Mouse (Mus musculus) left cerebral cortex, postnatal 10 days (tissue): Measurements from ENCODE around the gene 1810043G02Rik. TPM values are rescaled to one million over a fixed set of nuclear protein-coding genes. Genes with fewer than 3 reads are reported as not detected.
A peak's percentile ranks its signal among the peaks of the same experiment; 100 is the strongest.

Experiments
- DNase-seq, 2 experiments: peaks; one replicate each; pipeline ENCODE4 v3.0.0; 2021 to 2022; ENCODE audit warnings: low spot score in 2 of 2, mixed read lengths in 1 of 2; ENCODE audit errors: extremely low spot score in 1 of 2
- intact Hi-C: fragments of 180-260 bp; cut with DNase I; formaldehyde crosslinking; loops from one replicate; pipeline ENCODE4 v1.15.1; 2025
- total RNA-seq, 2 experiments: library from RNA; stranded (reverse); gene quantifications; 2 replicates each; pipeline ENCODE4 v1.2.3; 2021

Gene 1810043G02Rik
- total RNA-seq, 2 experiments from 2014 or later, result 31.9 to 37.4 TPM

DNA sequence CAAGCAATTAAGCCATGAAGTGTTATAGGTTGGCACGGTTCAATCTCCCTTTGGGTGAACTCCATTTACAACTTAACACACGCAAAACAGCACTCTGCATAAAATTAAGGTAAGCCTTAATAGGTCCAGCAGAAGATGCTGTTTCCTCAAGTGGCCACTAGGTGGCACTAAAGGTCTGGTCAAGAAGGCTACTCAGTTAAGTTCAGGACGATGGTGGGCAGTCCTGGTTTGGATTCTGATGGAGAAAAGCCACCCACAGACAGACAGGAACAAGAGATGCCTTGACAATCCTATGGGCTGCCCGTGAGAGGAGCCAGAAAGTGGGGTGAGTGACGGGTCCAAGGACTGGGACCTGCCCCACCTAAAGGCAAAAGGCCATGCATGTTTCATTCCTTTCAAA, 49.8 kb downstream of the 1810043G02Rik start:
- intact Hi-C loops, result loop anchor here (5.0 kb wide), 1 partner anchor 134 kb away; no protein-coding TSS in a partner anchor
- peak; percentile 61 to 78 for DNase-seq

GRCm38 (mm10) chr10:78029080-78029479, 50.8 kb downstream of the 1810043G02Rik start:
- no peak for DNase-seq
- intact Hi-C loops, result loop anchor here (5.0 kb wide), 1 partner anchor 133 kb away; no protein-coding TSS in a partner anchor

DNA sequence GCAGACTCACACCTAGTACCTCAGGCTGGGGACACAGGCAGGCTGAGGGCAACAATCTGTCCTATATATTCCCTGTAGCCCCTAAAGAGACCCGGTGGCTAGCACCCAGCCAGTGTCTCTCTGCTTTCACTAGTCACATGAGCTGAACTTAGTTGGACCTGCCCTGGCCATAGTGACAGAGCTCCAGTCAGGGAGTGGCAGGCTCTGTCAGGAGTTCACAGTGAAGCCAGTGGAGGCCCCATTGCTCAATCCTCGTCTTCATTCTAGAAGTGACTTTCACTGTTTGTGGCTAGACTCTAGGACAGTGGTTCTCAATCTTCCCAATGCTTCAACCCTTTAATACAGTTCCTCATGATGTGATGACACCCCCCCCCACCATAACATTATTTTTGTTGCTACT, 53.7 kb downstream of the 1810043G02Rik start:
- no peak for DNase-seq
- intact Hi-C loops, result no loop called here

Other genes with a start within 250 kb of the 1810043G02Rik start
- not detected for gene Gm18596, start 235.9 kb upstream of the 1810043G02Rik start, total RNA-seq
- not detected for gene Gm9736, start 227.2 kb upstream of the 1810043G02Rik start, total RNA-seq
- not detected for gene Gm3233, start 218.8 kb upstream of the 1810043G02Rik start, total RNA-seq
- gene Gm3238, start 207.2 kb upstream of the 1810043G02Rik start, total RNA-seq, result not detected
- gene Gm7138, start 201.6 kb upstream of the 1810043G02Rik start, total RNA-seq, result not detected
- gene Gm3250, start 196.0 kb upstream of the 1810043G02Rik start, total RNA-seq, result not detected
- gene Gm7137, start 190.3 kb upstream of the 1810043G02Rik start, total RNA-seq, result not detected
- not detected for gene Gm9639, start 183.4 kb upstream of the 1810043G02Rik start, total RNA-seq
- gene Gm19668, start 179.4 kb upstream of the 1810043G02Rik start, total RNA-seq, result not detected
- gene Gm9507, start 166.7 kb upstream of the 1810043G02Rik start, total RNA-seq, result not detected
- not detected for gene Gm2696, start 163.8 kb upstream of the 1810043G02Rik start, total RNA-seq
- not detected for gene Krtap10-4, start 151.4 kb upstream of the 1810043G02Rik start, total RNA-seq
- gene Krtap10-10, start 142.6 kb upstream of the 1810043G02Rik start, total RNA-seq, result not detected
- gene Gm36176, start 131.7 kb upstream of the 1810043G02Rik start, total RNA-seq, result not detected
- gene Gm10318, start 125.7 kb upstream of the 1810043G02Rik start, total RNA-seq, result not detected
- gene Gm3285, start 116.5 kb upstream of the 1810043G02Rik start, total RNA-seq, result not detected
- gene Lrrc3, start 76.0 kb upstream of the 1810043G02Rik start, total RNA-seq, result 10 to 100 TPM; 31.7 to 33.5 TPM
- 10 to 100 TPM; 27.4 to 29.6 TPM for gene Trpm2, start 8.0 kb upstream of the 1810043G02Rik start, total RNA-seq
- 10 to 100 TPM; 82.7 to 90.8 TPM for gene Pfkl, start 31.6 kb downstream of the 1810043G02Rik start, total RNA-seq
- under 1 TPM in 1 of 2 experiments, not detected in 1; 0.81 TPM for gene Dnmt3l, start 63.4 kb downstream of the 1810043G02Rik start, total RNA-seq
- under 1 TPM in 1 of 2 experiments, not detected in 1; 0.28 TPM for gene Aire, start 65.1 kb downstream of the 1810043G02Rik start, total RNA-seq
- gene Icosl, start 90.8 kb downstream of the 1810043G02Rik start, total RNA-seq, result 1 to 10 TPM; 1.4 to 1.9 TPM
- 10 to 100 TPM; 85.0 to 93.0 TPM for gene D10Jhu81e, start 191.3 kb downstream of the 1810043G02Rik start, total RNA-seq
- gene Pwp2, start 206.6 kb downstream of the 1810043G02Rik start, total RNA-seq, result 10 to 100 TPM; 18.5 to 18.7 TPM